Mouse (Mus musculus): ENCODE measurements at regions not wholly inside any gene's neighbourhood (a gene's known extent, or its start where the extent isn't known, plus 50 kb on each side); places are given as distances from the start of the nearest gene placed in this dataset.

GRCm38 (mm10) chr10:83996489-83996888 lies 273.8 kb downstream of the 1500009L16Rik start:
- TF ChIP-seq POLR2A (IDR thresholded peaks at IDR 0.05; ENCODE audit: control insufficient read depth, extremely low read depth, insufficient read depth, low read length, poor library complexity) (no peak), CTCF (IDR thresholded peaks at IDR 0.05; ENCODE audit: borderline replicate concordance, control insufficient read depth, extremely low read depth, insufficient read depth, low read length, poor library complexity) (no peak)

Data from thymus, adult 2 months (tissue).